Mouse (Mus musculus): Measurements from ENCODE around the gene Vps18.

GRCm38 (mm10) chr2:119261326-119261725, 27.2 kb upstream of the Vps18 start:
- no peak for TF ChIP-seq POLR2A (IDR thresholded peaks at IDR 0.05; ENCODE audit: borderline replicate concordance, insufficient read depth, low read length)
- TF ChIP-seq CTCF (IDR thresholded peaks at IDR 0.05; ENCODE audit: borderline replicate concordance, insufficient read depth, low read depth, low read length), result no peak
